Mouse (Mus musculus): ENCODE measurements around the gene Phldb2. TPM values are rescaled to one million over a fixed set of nuclear protein-coding genes. Genes with fewer than 3 reads are reported as not detected.

Phldb2 gene
- total RNA-seq, 4 experiments from 2014 or later: 11.3 to 12.6 (median 11.8) TPM

- no peak for DNase-seq (ENCODE audit: low spot score)
Measured at GRCm38 (mm10) chr16:45795188-45795693, 158.2 kb downstream of the Phldb2 start.

GRCm38 (mm10) chr16:45792781-45793180 is 160.6 kb downstream of the Phldb2 start:
- DNase-seq (ENCODE audit: low spot score): no peak

- DNase-seq (ENCODE audit: low spot score): no peak
Measured at GRCm38 (mm10) chr16:45791286-45791685, 162.1 kb downstream of the Phldb2 start.

DNA sequence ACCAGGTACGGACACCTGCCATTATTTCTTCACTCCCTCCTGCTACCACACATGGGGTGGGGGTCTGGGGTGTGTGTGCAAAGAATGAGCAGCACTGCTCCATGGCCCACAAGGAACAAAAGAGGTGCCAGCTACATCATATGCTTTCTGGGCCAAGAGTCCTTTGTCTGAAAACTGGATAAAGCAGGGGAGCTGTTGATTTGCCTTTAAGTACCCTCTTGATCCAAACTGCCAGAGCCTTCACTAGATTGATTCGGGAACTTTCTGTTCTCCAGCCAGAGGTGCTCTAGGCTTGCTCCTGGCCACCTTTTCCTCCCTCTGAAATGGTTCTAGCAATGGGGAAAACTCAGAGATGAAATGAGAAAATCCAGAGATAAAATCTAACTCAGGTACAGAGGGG is 164.1 kb downstream of the Phldb2 start:
- DNase-seq (ENCODE audit: low spot score): no peak

GRCm38 (mm10) chr16:45787650-45788049 is 165.7 kb downstream of the Phldb2 start:
- no peak for DNase-seq (ENCODE audit: low spot score)

DNA sequence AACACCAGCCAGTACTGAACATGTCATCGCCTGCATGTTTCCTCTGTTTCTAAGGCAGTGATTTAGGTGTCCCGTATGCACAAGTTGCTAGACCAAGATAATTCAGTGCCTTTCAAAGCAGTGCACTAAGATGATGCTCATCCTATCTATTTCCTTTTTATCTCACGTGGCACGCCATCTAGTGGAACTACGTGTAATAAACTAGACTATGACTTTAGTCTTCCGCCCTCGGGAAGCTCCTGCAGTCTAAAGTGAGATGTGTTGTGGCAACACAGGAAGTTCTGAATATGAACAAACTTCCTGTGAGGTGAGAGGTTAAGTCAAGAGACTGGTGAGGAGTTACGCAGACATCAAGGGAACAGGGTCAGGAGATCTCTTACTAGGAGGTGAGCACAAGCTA is 166.8 kb downstream of the Phldb2 start:
- no peak for DNase-seq (ENCODE audit: low spot score)

GRCm38 (mm10) chr16:45780001-45780400 is 173.4 kb downstream of the Phldb2 start:
- no peak for DNase-seq (ENCODE audit: low spot score)

DNA sequence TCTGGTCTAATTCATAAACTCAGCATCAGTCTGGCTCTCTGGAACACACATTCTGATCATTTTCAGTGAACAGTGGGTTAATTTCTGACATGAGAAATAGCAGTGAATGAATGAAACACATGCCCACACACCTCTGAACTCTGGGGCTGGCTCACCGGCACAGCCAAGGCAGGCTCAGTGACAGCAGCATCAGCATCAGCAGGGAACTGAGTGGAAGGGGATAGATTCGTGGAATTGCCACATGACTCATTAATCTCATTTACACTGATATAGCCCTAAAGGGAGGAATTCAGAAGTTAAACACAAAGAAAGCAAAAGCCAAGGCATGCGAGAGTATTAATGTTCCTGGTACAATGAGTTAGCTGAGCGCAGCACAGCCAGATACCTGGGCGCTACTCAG is 178.6 kb downstream of the Phldb2 start:
- DNase-seq (ENCODE audit: low spot score): no peak

DNA sequence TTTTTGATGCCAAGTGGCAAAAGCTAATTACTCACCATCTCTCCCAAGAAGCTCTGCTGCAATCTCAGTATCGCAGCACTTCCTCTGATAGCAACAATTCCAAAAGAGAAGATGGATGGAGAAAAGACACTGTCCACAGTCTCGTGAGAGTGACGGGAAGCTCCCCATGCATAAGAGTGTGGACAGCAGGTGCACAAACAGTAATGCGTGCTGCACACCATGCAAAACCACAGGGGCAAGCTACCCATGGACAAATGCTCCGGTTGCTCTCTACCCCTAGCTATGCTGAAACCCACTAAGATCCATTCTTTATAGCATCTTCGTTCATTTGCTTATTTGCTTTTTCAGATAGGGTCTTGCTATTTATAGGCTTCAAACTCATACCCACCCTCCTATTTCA is 182.5 kb downstream of the Phldb2 start:
- no peak for DNase-seq (ENCODE audit: low spot score)

- DNase-seq (ENCODE audit: low spot score): no peak
Measured at GRCm38 (mm10) chr16:45767853-45768640, 185.4 kb downstream of the Phldb2 start.

- DNase-seq (ENCODE audit: low spot score): no peak
Measured at GRCm38 (mm10) chr16:45767434-45767833, 186.0 kb downstream of the Phldb2 start.

DNA sequence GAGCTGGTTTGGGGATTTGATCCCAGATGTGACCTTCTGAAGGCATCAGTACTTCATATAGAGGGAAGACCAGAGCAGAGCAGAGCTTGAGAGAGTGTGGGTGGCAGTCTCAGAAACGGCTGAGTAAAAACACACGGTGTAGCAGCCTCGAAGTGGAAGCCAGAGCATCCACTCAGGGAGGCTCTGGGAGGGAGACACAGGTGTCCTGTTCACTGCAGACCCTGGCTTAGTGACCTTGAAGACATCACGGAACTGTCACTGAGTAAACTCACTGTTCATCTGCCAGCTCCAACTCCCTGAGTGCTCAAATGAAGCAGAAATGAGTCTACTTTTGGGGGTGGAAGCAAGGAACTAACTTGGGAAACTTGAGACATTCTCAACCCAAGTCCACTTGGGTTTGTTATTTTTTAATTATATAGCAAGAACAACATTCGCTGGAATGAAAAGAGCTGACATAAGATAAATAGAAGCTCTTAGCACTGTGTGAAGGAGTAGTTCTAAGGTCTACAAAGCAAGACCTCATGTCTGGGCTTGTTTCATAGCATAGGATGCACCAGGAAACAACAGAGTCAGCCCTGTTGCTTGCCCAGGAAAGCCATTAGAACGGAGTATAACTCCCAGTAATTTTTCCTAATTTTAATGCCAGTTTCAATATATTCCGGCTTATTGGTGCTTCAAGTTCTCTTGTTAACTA is 187.4 kb downstream of the Phldb2 start:
- DNase-seq (ENCODE audit: low spot score): no peak

DNA sequence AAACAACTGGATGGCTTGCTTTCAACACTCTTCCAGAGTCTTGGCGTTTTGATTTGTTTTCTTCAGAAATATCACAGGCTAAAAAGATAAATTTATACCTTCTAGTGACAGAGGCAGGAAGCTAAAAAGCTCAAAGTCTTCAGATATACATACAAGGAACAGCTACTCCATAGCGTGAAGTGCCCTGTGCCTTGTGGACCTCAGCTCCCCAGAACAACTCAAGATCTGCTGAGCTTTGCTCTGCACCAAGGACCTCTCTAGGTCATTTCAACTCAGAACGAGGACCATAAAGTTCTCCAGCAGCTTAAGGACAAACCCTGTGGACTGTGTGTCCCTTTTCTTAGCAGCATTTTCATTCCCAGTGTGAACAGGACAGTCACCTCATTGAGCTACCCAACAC is 188.3 kb downstream of the Phldb2 start:
- DNase-seq (ENCODE audit: low spot score): no peak

- DNase-seq (ENCODE audit: low spot score): no peak
Measured at GRCm38 (mm10) chr16:45762859-45763505, 190.4 kb downstream of the Phldb2 start.

GRCm38 (mm10) chr16:45761425-45761824 is 192.0 kb downstream of the Phldb2 start:
- no peak for DNase-seq (ENCODE audit: low spot score)

GRCm38 (mm10) chr16:45758726-45759269 is 194.6 kb downstream of the Phldb2 start:
- DNase-seq (ENCODE audit: low spot score): peak; percentile 34

DNA sequence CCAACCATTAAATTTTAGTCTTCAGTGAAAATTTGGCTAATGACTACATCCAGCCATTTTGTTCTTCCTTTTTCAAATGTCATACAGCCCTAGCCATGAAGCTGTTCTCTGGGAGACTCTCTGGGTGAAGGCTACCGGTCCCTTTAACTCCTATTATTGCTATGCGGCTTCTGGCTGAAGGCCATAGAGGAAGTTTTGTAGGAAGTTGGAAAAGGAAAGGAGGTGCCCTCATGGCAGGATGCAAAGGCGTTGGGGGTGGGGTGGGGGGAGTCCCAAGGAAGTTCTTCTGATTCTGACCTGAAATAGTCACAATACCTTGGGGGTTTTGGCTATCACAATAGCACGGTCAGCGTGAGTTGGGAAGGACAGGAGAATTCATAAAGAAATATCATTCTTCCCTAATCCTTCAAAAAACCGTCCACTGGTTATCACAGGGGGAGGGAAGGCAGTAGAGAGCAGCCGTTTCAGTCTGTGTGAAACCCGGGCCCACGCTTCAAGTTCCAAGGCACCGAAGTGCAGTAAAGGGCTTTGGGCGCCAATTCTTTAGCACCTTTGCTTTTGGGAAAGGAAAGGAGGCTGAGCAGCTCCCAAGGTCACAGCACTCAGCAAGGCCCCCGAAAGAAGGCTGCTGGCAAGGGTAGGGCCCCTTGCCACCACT is 195.8 kb downstream of the Phldb2 start:
- DNase-seq (ENCODE audit: low spot score): peak; percentile 85

DNA sequence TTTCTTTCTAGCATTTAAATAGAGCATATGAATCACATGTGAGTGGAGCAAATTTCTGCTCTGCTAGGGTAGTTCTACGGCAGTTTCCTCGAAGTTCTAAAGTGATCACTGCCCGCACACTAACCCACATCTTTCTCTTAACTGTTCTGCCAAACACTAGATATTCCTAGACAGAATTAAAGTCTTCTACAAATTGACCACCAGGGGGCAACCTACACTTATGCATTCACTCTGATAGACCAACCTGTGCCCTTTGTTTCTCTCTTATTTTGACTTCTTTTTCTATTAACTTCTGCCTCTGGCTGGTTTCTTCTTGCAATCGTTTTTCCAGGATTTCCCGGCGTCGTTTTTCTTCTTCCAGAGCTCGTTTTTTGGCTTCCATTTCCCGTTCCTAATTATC is 196.5 kb downstream of the Phldb2 start:
- DNase-seq (ENCODE audit: low spot score): peak; percentile 83

- no peak for DNase-seq (ENCODE audit: low spot score)
Measured at GRCm38 (mm10) chr16:45743591-45744144, 209.7 kb downstream of the Phldb2 start.

GRCm38 (mm10) chr16:45742615-45743476 is 210.6 kb downstream of the Phldb2 start, which contains the start of gene Abhd10:
Abhd10 (minus strand) TSS chr16:45742955.
- DNase-seq (ENCODE audit: low spot score): peak; percentile 94
